Mouse (Mus musculus): Measurements from ENCODE around the gene Pla2g2f. TPM values are rescaled to one million over a fixed set of nuclear protein-coding genes. Genes with fewer than 3 reads are reported as not detected.

The Pla2g2f gene
- polyA plus RNA-seq, 2 experiments: 0.02 TPM; not detected in 1

GRCm38 (mm10) chr4:138712621-138713020 lies 44.8 kb downstream of the Pla2g2f start:
- no peak overlapping the region for H3K4me3 ChIP-seq (ENCODE audit: insufficient read depth in 1 of 2, low read depth in 2 of 2, low read length in 2 of 2)
- no peaks in the 10 kb centered on the region for H3K4me1 ChIP-seq (replicated peaks; ENCODE audit: control insufficient read depth in 2 of 2, insufficient read depth in 2 of 2, low read length in 1 of 2)
- no peak overlapping the region for H3K27ac ChIP-seq
- H3K36me3 ChIP-seq (replicated peaks; ENCODE audit: control insufficient read depth, insufficient read depth, low read depth): no peaks in the 10 kb centered on the region
- H3K9ac ChIP-seq (replicated peaks): no peak overlapping the region
- no peaks in the 10 kb centered on the region for H3K9me3 ChIP-seq (ENCODE audit: control insufficient read depth, low read length)
- ATAC-seq (ENCODE audit: insufficient read depth) (no peak), DNase-seq (ENCODE audit: low read depth in 3 of 3, low spot score in 3 of 3) (no peak)
- TF ChIP-seq CTCF (IDR thresholded peaks at IDR 0.05; ENCODE audit: low read depth) (no peak), EP300 (IDR thresholded peaks at IDR 0.05; ENCODE audit: low read depth) (no peak)
- no peaks in the 10 kb centered on the region for H3K27me3 ChIP-seq (ENCODE audit: control insufficient read depth, insufficient read depth, low read length)
- 55% methylated on average over 8 of the region's 8 CpGs for WGBS (ENCODE audit: insufficient replicate concordance)
- no peak overlapping the region for H3K4me2 ChIP-seq (ENCODE audit: low read depth)

GRCm38 (mm10) chr4:138712096-138712495 lies 45.3 kb downstream of the Pla2g2f start:
- WGBS (ENCODE audit: insufficient replicate concordance): 62% methylated on average over 11 of the region's 11 CpGs
- Histone ChIP-seq H3K4me1 (replicated peaks; ENCODE audit: control insufficient read depth in 2 of 2, insufficient read depth in 2 of 2, low read length in 1 of 2) (no peaks in the 10 kb centered on the region), H3K36me3 (replicated peaks; ENCODE audit: control insufficient read depth, insufficient read depth, low read depth) (no peaks in the 10 kb centered on the region), H3K4me2 (ENCODE audit: low read depth) (no peak overlapping the region), H3K9me3 (ENCODE audit: control insufficient read depth, low read length) (no peaks in the 10 kb centered on the region), H3K4me3 (ENCODE audit: insufficient read depth in 1 of 2, low read depth in 2 of 2, low read length in 2 of 2) (no peak overlapping the region), H3K9ac (replicated peaks) (no peak overlapping the region), H3K27me3 (ENCODE audit: control insufficient read depth, insufficient read depth, low read length) (no peaks in the 10 kb centered on the region), H3K27ac (no peak overlapping the region)
- ATAC-seq (ENCODE audit: insufficient read depth): no peak
- TF ChIP-seq CTCF (IDR thresholded peaks at IDR 0.05; ENCODE audit: low read depth) (no peak), EP300 (IDR thresholded peaks at IDR 0.05; ENCODE audit: low read depth) (no peak)
- no peak for DNase-seq (ENCODE audit: low read depth in 3 of 3, low spot score in 3 of 3)

- no peaks in the 10 kb centered on the region for H3K4me1 ChIP-seq (replicated peaks; ENCODE audit: control insufficient read depth in 2 of 2, insufficient read depth in 2 of 2, low read length in 1 of 2)
- no peak overlapping the region for H3K4me3 ChIP-seq (ENCODE audit: insufficient read depth in 1 of 2, low read depth in 2 of 2, low read length in 2 of 2)
- no peaks in the 10 kb centered on the region for H3K27me3 ChIP-seq (ENCODE audit: control insufficient read depth, insufficient read depth, low read length)
- ATAC-seq (ENCODE audit: insufficient read depth) (no peak), DNase-seq (ENCODE audit: low read depth in 3 of 3, low spot score in 3 of 3) (no peak)
- no peak overlapping the region for H3K27ac ChIP-seq
- no peak overlapping the region for H3K4me2 ChIP-seq (ENCODE audit: low read depth)
- 50% methylated on average over 17 of the region's 17 CpGs for WGBS (ENCODE audit: insufficient replicate concordance)
- TF ChIP-seq EP300 (IDR thresholded peaks at IDR 0.05; ENCODE audit: low read depth) (no peak), CTCF (IDR thresholded peaks at IDR 0.05; ENCODE audit: low read depth) (no peak)
- no peaks in the 10 kb centered on the region for H3K9me3 ChIP-seq (ENCODE audit: control insufficient read depth, low read length)
- H3K36me3 ChIP-seq (replicated peaks; ENCODE audit: control insufficient read depth, insufficient read depth, low read depth): no peaks in the 10 kb centered on the region
- H3K9ac ChIP-seq (replicated peaks): no peak overlapping the region
Observed at GRCm38 (mm10) chr4:138711051-138711820, 46.2 kb downstream of the Pla2g2f start.

GRCm38 (mm10) chr4:138710633-138711032 lies 46.8 kb downstream of the Pla2g2f start:
- H3K9me3 ChIP-seq (ENCODE audit: control insufficient read depth, low read length): no peaks in the 10 kb centered on the region
- no peak overlapping the region for H3K9ac ChIP-seq (replicated peaks)
- 70% methylated on average over 11 of the region's 11 CpGs for WGBS (ENCODE audit: insufficient replicate concordance)
- no peaks in the 10 kb centered on the region for H3K4me1 ChIP-seq (replicated peaks; ENCODE audit: control insufficient read depth in 2 of 2, insufficient read depth in 2 of 2, low read length in 1 of 2)
- TF ChIP-seq EP300 (IDR thresholded peaks at IDR 0.05; ENCODE audit: low read depth) (no peak), CTCF (IDR thresholded peaks at IDR 0.05; ENCODE audit: low read depth) (no peak)
- H3K4me2 ChIP-seq (ENCODE audit: low read depth): no peak overlapping the region
- H3K36me3 ChIP-seq (replicated peaks; ENCODE audit: control insufficient read depth, insufficient read depth, low read depth): no peaks in the 10 kb centered on the region
- H3K4me3 ChIP-seq (ENCODE audit: insufficient read depth in 1 of 2, low read depth in 2 of 2, low read length in 2 of 2): no peak overlapping the region
- no peak for ATAC-seq (ENCODE audit: insufficient read depth)
- H3K27ac ChIP-seq: no peak overlapping the region
- DNase-seq (ENCODE audit: low read depth in 3 of 3, low spot score in 3 of 3): no peak
- no peaks in the 10 kb centered on the region for H3K27me3 ChIP-seq (ENCODE audit: control insufficient read depth, insufficient read depth, low read length)

GRCm38 (mm10) chr4:138709944-138710343 lies 47.5 kb downstream of the Pla2g2f start:
- Histone ChIP-seq H3K4me3 (ENCODE audit: insufficient read depth in 1 of 2, low read depth in 2 of 2, low read length in 2 of 2) (no peak overlapping the region), H3K9me3 (ENCODE audit: control insufficient read depth, low read length) (no peaks in the 10 kb centered on the region), H3K27ac (no peak overlapping the region), H3K4me2 (ENCODE audit: low read depth) (no peak overlapping the region), H3K36me3 (replicated peaks; ENCODE audit: control insufficient read depth, insufficient read depth, low read depth) (no peaks in the 10 kb centered on the region), H3K27me3 (ENCODE audit: control insufficient read depth, insufficient read depth, low read length) (no peaks in the 10 kb centered on the region), H3K4me1 (replicated peaks; ENCODE audit: control insufficient read depth in 2 of 2, insufficient read depth in 2 of 2, low read length in 1 of 2) (no peaks in the 10 kb centered on the region), H3K9ac (replicated peaks) (no peak overlapping the region)
- TF ChIP-seq CTCF (IDR thresholded peaks at IDR 0.05; ENCODE audit: low read depth) (no peak), EP300 (IDR thresholded peaks at IDR 0.05; ENCODE audit: low read depth) (no peak)
- WGBS (ENCODE audit: insufficient replicate concordance): 56% methylated on average over 7 of the region's 7 CpGs
- DNase-seq (ENCODE audit: low read depth in 3 of 3, low spot score in 3 of 3): no peak
- ATAC-seq (ENCODE audit: insufficient read depth): no peak

Data from liver, embryonic 14.5 days (tissue).